In genomic region chr6:120913783-120914182, GRCm38 (mm10) we compare ENCODE assay signal across 21 mouse cellular contexts. TPM values are rescaled to one million over a fixed set of nuclear protein-coding genes. Genes with fewer than 3 reads are reported as not detected.
DNase-seq lines count a peak whose midpoint lies in the region; ATAC-seq and TF ChIP-seq lines count a peak whose summit lies in the region.
"Had no signal": no experiment of that assay in that cellular context is flagged by ENCODE, and none has a peak within 500 bp of the region (broad histone marks: within the 10 kb centered on the region; RNA-seq: fewer than 3 reads in every experiment).

No protein-coding gene starts in this region.

- 67% methylated on average over 8 of the region's 8 CpGs for WGBS in liver, embryonic 14.5 days (ENCODE audit: insufficient replicate concordance)

- no peak for TF ChIP-seq CTCF in liver, embryonic 14.5 days (IDR thresholded peaks at IDR 0.05; ENCODE audit: low read depth)

- H3K4me3 ChIP-seq in liver, embryonic 14.5 days (ENCODE audit: insufficient read depth in 1 of 2, low read depth in 2 of 2, low read length in 2 of 2): no peak overlapping the region
- H3K4me3 ChIP-seq: embryonic facial prominence, embryonic 13.5 days; heart, embryonic 12.5 days; hindbrain, embryonic 13.5 days; intestine, embryonic 15.5 days; kidney, embryonic 15.5 days; limb, embryonic 12.5 days; midbrain, embryonic 13.5 days had no signal

- no peak for TF ChIP-seq EP300 in liver, embryonic 14.5 days (IDR thresholded peaks at IDR 0.05; ENCODE audit: low read depth)

- H3K27me3 ChIP-seq in liver, embryonic 14.5 days (ENCODE audit: control insufficient read depth, insufficient read depth, low read length): no peaks in the 10 kb centered on the region
- H3K27me3 ChIP-seq: heart, embryonic 12.5 days; intestine, embryonic 15.5 days had no signal

- peak; percentile 48 to 58 for DNase-seq in spleen, postnatal 36 days (ENCODE audit: low spot score in 2 of 2)
- no peak for DNase-seq in spleen, postnatal 14 days (ENCODE audit: low spot score in 2 of 2)
- no peak for DNase-seq in liver, embryonic 14.5 days (ENCODE audit: low read depth in 3 of 3, low spot score in 3 of 3)
- no peak for DNase-seq in embryo, embryonic 9.5 days (ENCODE audit: extremely low spot score)
- DNase-seq in heart, postnatal 36 days: no peak
- DNase-seq in MN1 (ENCODE audit: low spot score): no peak
- no peak for DNase-seq in layer of hippocampus, postnatal 36 days
- DNase-seq: adrenal gland, adult 8-10 months; cerebellum, adult 9-11 months; heart, postnatal 14 days; kidney, postnatal 4 days; lung, embryonic 14.5 days had no signal

- H3K36me3 ChIP-seq in liver, embryonic 14.5 days (replicated peaks; ENCODE audit: control insufficient read depth, insufficient read depth, low read depth): no peaks in the 10 kb centered on the region
- H3K36me3 ChIP-seq: embryonic facial prominence, embryonic 13.5 days; heart, embryonic 12.5 days; hindbrain, embryonic 13.5 days; intestine, embryonic 15.5 days; kidney, embryonic 15.5 days; limb, embryonic 12.5 days; midbrain, embryonic 13.5 days had no signal

- H3K9me3 ChIP-seq in liver, embryonic 14.5 days (ENCODE audit: control insufficient read depth, low read length): no peaks in the 10 kb centered on the region
- H3K9me3 ChIP-seq: embryonic facial prominence, embryonic 13.5 days; heart, embryonic 12.5 days; hindbrain, embryonic 13.5 days; intestine, embryonic 15.5 days; kidney, embryonic 15.5 days; limb, embryonic 12.5 days; midbrain, embryonic 13.5 days had no signal

- H3K4me2 ChIP-seq in liver, embryonic 14.5 days (ENCODE audit: low read depth): peak overlapping the region; percentile 99
- H3K4me2 ChIP-seq: embryonic facial prominence, embryonic 13.5 days; heart, embryonic 12.5 days; hindbrain, embryonic 13.5 days; intestine, embryonic 15.5 days; kidney, embryonic 15.5 days; limb, embryonic 12.5 days; lung, embryonic 14.5 days; midbrain, embryonic 13.5 days had no signal

- intact Hi-C loops in heart, postnatal 36 days (cut with DNase I): no loop called here

- H3K27ac ChIP-seq in liver, embryonic 14.5 days: peak overlapping the region; percentile 74; the same call in 1 of the 2 replicates
- H3K27ac ChIP-seq: embryonic facial prominence, embryonic 13.5 days; hindbrain, embryonic 13.5 days; intestine, embryonic 15.5 days; kidney, embryonic 15.5 days; midbrain, embryonic 13.5 days had no signal

- H3K4me1 ChIP-seq in liver, embryonic 14.5 days (replicated peaks; ENCODE audit: control insufficient read depth in 2 of 2, insufficient read depth in 2 of 2, low read length in 1 of 2): peaks cover 38 to 55% of the 10 kb centered on the region in 2 experiments

- peak; percentile 26 for ATAC-seq in activated CD4-positive, CD25-positive, alpha-beta regulatory T cell, adult 4 months
- ATAC-seq in liver, embryonic 14.5 days (ENCODE audit: insufficient read depth): no peak
- ATAC-seq: forebrain, embryonic 14.5 days; intestine, embryonic 15.5 days; midbrain, embryonic 13.5 days had no signal

- H3K9ac ChIP-seq in liver, embryonic 14.5 days (replicated peaks): no peak overlapping the region
- H3K9ac ChIP-seq: embryonic facial prominence, embryonic 13.5 days; heart, embryonic 12.5 days; hindbrain, embryonic 13.5 days; intestine, embryonic 15.5 days; kidney, embryonic 15.5 days; limb, embryonic 12.5 days; lung, embryonic 14.5 days; midbrain, embryonic 13.5 days had no signal

RNA-seq across cellular contexts. Expression of gene Bid, which starts 2.9 kb away (rescaled TPM):
- polyA plus RNA-seq in activated CD4-positive, CD25-positive, alpha-beta regulatory T cell, adult 4 months (2017; shearing (Covaris generic)): 10 to 100 TPM; 43.2 to 44.9 TPM
- 14.5 and 16.2 TPM in 2 replicates for polyA plus RNA-seq in liver, embryonic 14.5 days (2012; rRNA removed)
- 25.6 and 26.1 TPM in 2 replicates for polyA plus RNA-seq in liver, embryonic 14.5 days (2014; fragmentation: Nextera tagmentation; extraction: Ambion mirVana)
- 1 to 10 TPM; 1.1 to 1.3 TPM for total RNA-seq in heart, postnatal 36 days (2021)
- 10 to 100 TPM; 15.6 to 18.7 TPM for total RNA-seq in layer of hippocampus, postnatal 36 days (2021)

Comparison
In these comparisons a context has a peak if more than half of its experiments do, and no peak if none do; other contexts are left out.
1. DNase-seq: peak in spleen, postnatal 36 days (2 of 2); none in spleen, postnatal 14 days (0 of 2), liver, embryonic 14.5 days (0 of 3), embryo, embryonic 9.5 days (single experiment), heart, postnatal 36 days (0 of 2), MN1 (single experiment) and layer of hippocampus, postnatal 36 days (0 of 2).
2. RNA of gene Bid, which starts 2.9 kb away (total RNA-seq): 15.6 to 18.7 TPM in layer of hippocampus, postnatal 36 days; 1.1 to 1.3 TPM in heart, postnatal 36 days; every median in the first group is over 4 times any median in the second.